Mouse (Mus musculus): ENCODE results near the gene Daxx.
A peak's percentile ranks its signal among the peaks of the same experiment; 100 is the strongest.
"Not testable (repeated sequence)": the region's sequence is repeated elsewhere in the genome, so short reads cannot be mapped to it uniquely, and the experiment has no call there.

The Daxx gene

GRCm38 (mm10) chr17:33909077-33909868 lies at the start of gene Daxx:
Gene Daxx, plus strand, starts transcription at chr17:33909414.
- DNase-seq: peak; percentile 98 to 99

GRCm38 (mm10) chr17:33865330-33866030 lies 43.7 kb upstream of the Daxx start:
- peak; percentile 50 to 64 for DNase-seq

- DNase-seq: not testable (repeated sequence)
These were observed 35.7 kb upstream of the Daxx start, which contains the start of gene Gm7029 for GRCm38 (mm10) chr17:33873537-33873936. Gene Gm7029, plus strand, starts transcription at chr17:33873837.

- peak in 1 of 2 experiments; percentile 10 for DNase-seq
These were observed 34.8 kb upstream of the Daxx start for GRCm38 (mm10) chr17:33874411-33874810.

- DNase-seq: not testable (repeated sequence)
These were observed 33.4 kb upstream of the Daxx start for GRCm38 (mm10) chr17:33875797-33876196.

- DNase-seq: not testable (repeated sequence)
These were observed 24.9 kb upstream of the Daxx start for GRCm38 (mm10) chr17:33884320-33884719.

GRCm38 (mm10) chr17:33887802-33888201 lies 21.4 kb upstream of the Daxx start:
- not testable (repeated sequence) for DNase-seq

- DNase-seq: not testable (repeated sequence)
These were observed 21.0 kb upstream of the Daxx start for GRCm38 (mm10) chr17:33888230-33888629.

- not testable (repeated sequence) for DNase-seq
These were observed 19.2 kb upstream of the Daxx start for GRCm38 (mm10) chr17:33889941-33890532.

GRCm38 (mm10) chr17:33890533-33891059 lies 18.6 kb upstream of the Daxx start, which contains the start of gene Kifc1:
Gene Kifc1, minus strand, starts transcription at chr17:33890661.
- DNase-seq: peak; percentile 100

GRCm38 (mm10) chr17:33891357-33891756 lies 17.9 kb upstream of the Daxx start:
- DNase-seq: no peak

GRCm38 (mm10) chr17:33891892-33892291 lies 17.3 kb upstream of the Daxx start:
- not testable (repeated sequence) for DNase-seq

GRCm38 (mm10) chr17:33892429-33892828 lies 16.8 kb upstream of the Daxx start:
- DNase-seq: no peak

- not testable (repeated sequence) for DNase-seq
These were observed 16.2 kb upstream of the Daxx start for GRCm38 (mm10) chr17:33893011-33893410.

GRCm38 (mm10) chr17:33897114-33897794 lies 12.0 kb upstream of the Daxx start:
- DNase-seq: peak in 1 of 2 experiments; percentile 51

GRCm38 (mm10) chr17:33898193-33898592 lies 11.0 kb upstream of the Daxx start:
- DNase-seq: not testable (repeated sequence)

GRCm38 (mm10) chr17:33899642-33900041 lies 9.6 kb upstream of the Daxx start:
- no peak for DNase-seq

- DNase-seq: peak in 1 of 2 experiments; percentile 44
These were observed 8.8 kb upstream of the Daxx start for GRCm38 (mm10) chr17:33900281-33900988.

GRCm38 (mm10) chr17:33900989-33901314 lies 8.3 kb upstream of the Daxx start:
- no peak for DNase-seq

- DNase-seq: no peak
These were observed 7.6 kb upstream of the Daxx start for GRCm38 (mm10) chr17:33901653-33902052.

GRCm38 (mm10) chr17:33902079-33902478 lies 7.1 kb upstream of the Daxx start:
- no peak for DNase-seq

- no peak for DNase-seq
These were observed 6.7 kb upstream of the Daxx start for GRCm38 (mm10) chr17:33902491-33902890.
